Mouse (Mus musculus) midbrain, embryonic 11.5 days (tissue): ENCODE measurements around the gene Adgrb3. TPM values are rescaled to one million over a fixed set of nuclear protein-coding genes. Genes with fewer than 3 reads are reported as not detected.

ENCODE experiments used
- ATAC-seq: fragments of 200-750 bp; cut with Nextera tagmentation; 2 replicates; pipeline ENCODE4 v1.8.0; 2017; ENCODE audit warnings: moderate TSS enrichment, moderate library complexity; ENCODE audit not compliant: low FRiP score
- DNase-seq: peaks from one replicate; pipeline ENCODE4 v3.0.0; 2015; ENCODE audit warnings: low spot score; ENCODE audit errors: missing footprints
- H3K27ac ChIP-seq: fragments of 300-500 bp; sonication (generic); 2 replicates; pipeline ENCODE4 v1.5.1; 2014; ENCODE audit warnings: low read depth, low read length
- H3K27me3 ChIP-seq: fragments of 300-500 bp; sonication (generic); 2 replicates; pipeline ENCODE4 v1.6.1; 2014; ENCODE audit warnings: mild to moderate bottlenecking, low read length, moderate library complexity, mixed read lengths; ENCODE audit not compliant: control insufficient read depth, insufficient read depth
- H3K36me3 ChIP-seq: fragments of 300-500 bp; sonication (generic); 2 replicates; pipeline ENCODE4 v1.6.1; 2014; ENCODE audit warnings: mild to moderate bottlenecking, low read length, moderate library complexity, mixed read lengths; ENCODE audit not compliant: control insufficient read depth, insufficient read depth
- H3K4me1 ChIP-seq: fragments of 300-500 bp; sonication (generic); 2 replicates; pipeline ENCODE4 v1.6.1; 2014; ENCODE audit warnings: low read length; ENCODE audit not compliant: control insufficient read depth, insufficient read depth
- H3K4me2 ChIP-seq: fragments of 300-500 bp; sonication (generic); 2 replicates; pipeline ENCODE4 v1.6.1; 2014; ENCODE audit warnings: mild to moderate bottlenecking, moderate library complexity
- H3K4me3 ChIP-seq: fragments of 300-500 bp; sonication (generic); 2 replicates; pipeline ENCODE4 v1.5.1; 2014; ENCODE audit warnings: low read depth, low read length
- H3K9ac ChIP-seq: fragments of 300-500 bp; sonication (generic); 2 replicates; pipeline ENCODE4 v1.6.1; 2014; ENCODE audit warnings: low read length
- H3K9me3 ChIP-seq: fragments of 300-500 bp; sonication (generic); 2 replicates; pipeline ENCODE4 v1.6.1; 2016; ENCODE audit warnings: low read length; ENCODE audit not compliant: control insufficient read depth
- WGBS: fragments of 180-500 bp; shearing (Covaris S2); extraction: QIAGEN DNeasy Blood & Tissue Kit; methylation state at CpG from one replicate; pipeline ENCODE4 v1.1.7; 2014; 5-methylcytosine and 5-hydroxymethylcytosine counted together
- polyA plus RNA-seq: library from polyadenylated mRNA; unstranded; fragments of >200 nt; fragmentation: Nextera tagmentation; extraction: Ambion mirVana; gene quantifications from 2 replicates; pipeline ENCODE4 v1.2.1, GENCODE M21; 2014

The Adgrb3 gene
- polyA plus RNA-seq, 1 experiment from 2014 or later: 11.5 TPM

- no peak overlapping the region for H3K4me2 ChIP-seq
- no peaks in the 10 kb centered on the region for H3K4me1 ChIP-seq
- H3K9me3 ChIP-seq: no peaks in the 10 kb centered on the region
- no peak overlapping the region for H3K9ac ChIP-seq
- no peaks in the 10 kb centered on the region for H3K27me3 ChIP-seq
- 85% methylated on average over 2 of the region's 2 CpGs for WGBS
- no peak overlapping the region for H3K27ac ChIP-seq
- no peak for ATAC-seq
- no peaks in the 10 kb centered on the region for H3K36me3 ChIP-seq
- no peak overlapping the region for H3K4me3 ChIP-seq
- no peak for DNase-seq
Observed at GRCm38 (mm10) chr1:25768958-25769357, 60.5 kb downstream of the Adgrb3 start.

DNA sequence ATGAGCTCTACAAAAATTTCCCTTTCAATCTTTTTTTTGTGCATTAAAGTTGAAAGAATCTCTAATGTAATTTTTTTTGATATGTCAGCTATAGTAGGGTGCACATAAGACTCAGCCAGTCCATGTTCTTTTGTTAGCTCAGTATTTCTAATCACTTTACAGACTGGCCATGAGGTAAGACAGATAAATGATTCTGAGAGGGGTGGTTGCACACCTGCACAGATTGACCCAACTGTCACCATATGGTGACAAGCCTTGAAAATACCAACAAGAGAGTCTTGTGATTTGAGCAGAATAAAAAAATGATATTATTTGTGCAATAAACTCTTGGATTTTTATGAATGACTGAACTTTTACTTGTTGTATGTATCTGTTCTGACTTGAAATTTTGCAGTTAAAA lies 74.2 kb downstream of the Adgrb3 start:
- H3K4me3 ChIP-seq: no peak overlapping the region
- no peak overlapping the region for H3K9ac ChIP-seq
- no peaks in the 10 kb centered on the region for H3K27me3 ChIP-seq
- H3K4me2 ChIP-seq: no peak overlapping the region
- H3K36me3 ChIP-seq: no peaks in the 10 kb centered on the region
- ATAC-seq (no peak), DNase-seq (no peak)
- H3K4me1 ChIP-seq: no peaks in the 10 kb centered on the region
- H3K27ac ChIP-seq: no peak overlapping the region
- no peaks in the 10 kb centered on the region for H3K9me3 ChIP-seq

DNA sequence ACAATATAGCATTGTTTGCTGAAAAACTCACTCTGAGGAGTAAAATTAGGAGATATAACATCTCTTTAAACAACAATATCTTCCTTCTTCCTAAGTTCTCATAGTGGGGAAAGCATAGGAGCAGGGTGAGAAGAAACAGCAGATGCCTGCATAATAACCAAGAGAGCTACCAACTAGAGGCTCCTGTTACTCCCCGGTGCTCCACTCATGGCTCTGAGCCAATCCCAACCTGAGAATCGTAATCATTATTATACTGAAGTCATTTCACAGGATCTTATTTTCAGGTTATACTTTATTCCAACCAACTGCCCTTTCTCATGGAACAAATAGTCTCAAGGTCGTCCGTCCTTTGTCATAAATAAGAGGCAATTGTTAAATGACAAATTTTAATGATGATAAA lies 75.0 kb downstream of the Adgrb3 start:
- H3K27ac ChIP-seq: no peak overlapping the region
- H3K9me3 ChIP-seq: no peaks in the 10 kb centered on the region
- ATAC-seq (no peak), DNase-seq (no peak)
- H3K9ac ChIP-seq: no peak overlapping the region
- no peak overlapping the region for H3K4me3 ChIP-seq
- H3K36me3 ChIP-seq: no peaks in the 10 kb centered on the region
- no peak overlapping the region for H3K4me2 ChIP-seq
- WGBS: 81% methylated on average over 4 of the region's 4 CpGs
- no peaks in the 10 kb centered on the region for H3K4me1 ChIP-seq
- H3K27me3 ChIP-seq: no peaks in the 10 kb centered on the region

DNA sequence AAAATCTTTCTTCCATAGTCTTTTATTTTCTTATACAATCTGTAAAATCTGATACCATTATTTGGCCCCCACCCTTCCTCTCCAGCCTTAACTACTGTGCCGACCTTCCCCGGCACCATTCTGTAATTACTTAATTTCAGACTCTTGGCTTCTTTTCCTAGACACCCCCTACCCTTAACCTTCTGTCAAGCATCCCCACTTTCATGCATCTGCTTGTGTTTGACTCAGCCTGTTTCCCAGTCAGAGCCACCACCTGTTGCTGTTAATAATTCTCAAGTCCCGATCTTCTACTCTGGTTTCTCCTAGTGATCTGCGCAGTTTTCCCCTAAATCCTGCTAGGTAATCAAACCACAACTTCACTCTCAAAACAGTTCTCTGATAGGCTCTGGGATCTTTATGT lies 83.9 kb downstream of the Adgrb3 start:
- Histone ChIP-seq H3K36me3 (no peaks in the 10 kb centered on the region), H3K27me3 (no peaks in the 10 kb centered on the region), H3K4me1 (no peaks in the 10 kb centered on the region), H3K4me3 (no peak overlapping the region), H3K9me3 (no peaks in the 10 kb centered on the region), H3K9ac (no peak overlapping the region), H3K4me2 (no peak overlapping the region), H3K27ac (no peak overlapping the region)
- 92% methylated on average over 4 of the region's 4 CpGs for WGBS
- DNase-seq (no peak), ATAC-seq (no peak)

GRCm38 (mm10) chr1:25744736-25745135 lies 84.8 kb downstream of the Adgrb3 start:
- H3K27me3 ChIP-seq: no peaks in the 10 kb centered on the region
- H3K9me3 ChIP-seq: no peaks in the 10 kb centered on the region
- H3K9ac ChIP-seq: no peak overlapping the region
- DNase-seq: peak; percentile 6
- H3K4me2 ChIP-seq: no peak overlapping the region
- H3K27ac ChIP-seq: no peak overlapping the region
- H3K4me1 ChIP-seq: no peaks in the 10 kb centered on the region
- no peak overlapping the region for H3K4me3 ChIP-seq
- 87% methylated on average over 6 of the region's 6 CpGs for WGBS
- ATAC-seq: no peak
- no peaks in the 10 kb centered on the region for H3K36me3 ChIP-seq

- Histone ChIP-seq H3K9ac (no peak overlapping the region), H3K4me3 (no peak overlapping the region), H3K27ac (no peak overlapping the region), H3K4me1 (no peaks in the 10 kb centered on the region), H3K27me3 (no peaks in the 10 kb centered on the region), H3K36me3 (no peaks in the 10 kb centered on the region), H3K4me2 (no peak overlapping the region), H3K9me3 (no peaks in the 10 kb centered on the region)
- DNase-seq (no peak), ATAC-seq (no peak)
- WGBS: 90% methylated on average over 5 of the region's 5 CpGs
Observed at GRCm38 (mm10) chr1:25729844-25730243, 99.7 kb downstream of the Adgrb3 start.

DNA sequence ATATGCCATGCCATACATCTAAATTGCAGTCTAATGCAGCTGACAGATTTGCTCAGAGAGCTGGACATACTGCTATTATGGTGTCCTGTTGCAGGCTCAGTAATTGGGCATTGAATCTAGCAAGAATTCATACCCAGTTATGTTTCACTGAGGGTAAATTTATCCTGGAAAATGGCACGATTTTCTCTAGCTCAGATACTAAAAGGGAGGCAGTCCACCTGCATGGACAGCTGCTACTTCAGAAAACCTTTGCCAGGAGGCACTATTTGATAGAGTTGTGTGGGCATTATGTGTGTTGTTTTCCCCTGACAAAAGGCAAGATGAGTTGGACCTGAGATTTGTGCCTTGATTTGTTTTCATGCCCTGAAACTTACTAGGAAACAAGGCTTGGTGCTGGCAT lies 118.0 kb downstream of the Adgrb3 start:
- H3K4me3 ChIP-seq: no peak overlapping the region
- no peak overlapping the region for H3K27ac ChIP-seq
- ATAC-seq (no peak), DNase-seq (peak; percentile 49)
- no peaks in the 10 kb centered on the region for H3K36me3 ChIP-seq
- no peaks in the 10 kb centered on the region for H3K9me3 ChIP-seq
- 59% methylated on average over 1 of the region's 1 CpGs for WGBS
- H3K9ac ChIP-seq: no peak overlapping the region
- no peaks in the 10 kb centered on the region for H3K4me1 ChIP-seq
- H3K4me2 ChIP-seq: no peak overlapping the region
- no peaks in the 10 kb centered on the region for H3K27me3 ChIP-seq

DNA sequence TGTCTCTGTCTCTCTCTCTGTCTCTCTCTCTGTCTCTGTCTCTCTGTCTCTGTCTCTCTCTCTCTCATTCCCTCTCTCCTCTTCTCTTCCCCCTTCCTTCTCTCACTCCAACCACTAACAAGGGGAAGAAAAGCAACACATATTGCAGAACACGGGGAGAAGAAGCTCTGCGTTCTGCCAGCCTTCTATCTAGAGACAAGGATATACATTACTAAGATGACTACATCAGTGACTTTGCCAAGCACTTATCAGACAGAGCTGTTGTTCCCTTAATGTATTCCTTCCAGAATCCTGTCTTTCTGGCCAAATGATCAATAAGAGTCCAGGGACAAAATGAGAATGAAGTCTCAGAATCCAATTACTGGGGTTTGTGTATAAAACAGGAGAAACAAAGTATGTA lies 123.2 kb downstream of the Adgrb3 start:
- Histone ChIP-seq H3K4me1 (no peaks in the 10 kb centered on the region), H3K27me3 (no peaks in the 10 kb centered on the region), H3K4me2 (no peak overlapping the region), H3K9ac (no peak overlapping the region), H3K9me3 (no peaks in the 10 kb centered on the region), H3K27ac (no peak overlapping the region), H3K36me3 (no peaks in the 10 kb centered on the region), H3K4me3 (no peak overlapping the region)
- ATAC-seq: no peak
- 98% methylated on average over 2 of the region's 2 CpGs for WGBS
- DNase-seq: peak; percentile 76

DNA sequence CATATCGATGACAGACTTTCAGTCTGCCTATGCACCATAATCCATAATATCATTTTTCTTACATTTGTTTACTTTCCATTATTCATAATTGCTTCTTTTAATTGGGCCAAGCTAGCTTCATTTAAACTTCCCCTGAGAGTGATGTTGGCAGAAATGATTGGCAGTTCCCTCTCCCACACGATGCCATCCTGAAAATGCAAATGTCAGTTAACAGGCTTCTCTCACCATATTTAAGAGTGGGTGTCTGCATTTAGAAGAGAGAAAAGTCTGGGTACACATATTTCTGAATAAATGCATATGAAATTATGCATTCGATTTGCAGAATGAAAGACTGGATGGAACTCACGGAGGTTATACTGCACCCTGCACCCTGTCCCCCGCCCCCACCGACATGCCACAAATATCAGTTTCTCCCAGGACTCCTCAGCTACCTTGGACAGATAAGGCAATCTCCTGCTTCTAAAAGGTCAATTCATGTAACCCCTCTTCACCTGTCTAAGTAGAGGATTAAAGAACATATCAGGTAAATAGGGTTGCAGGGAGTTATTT lies 130.7 kb downstream of the Adgrb3 start:
- Histone ChIP-seq H3K9me3 (no peaks in the 10 kb centered on the region), H3K4me2 (no peak overlapping the region), H3K27me3 (no peaks in the 10 kb centered on the region), H3K36me3 (no peaks in the 10 kb centered on the region), H3K4me3 (no peak overlapping the region), H3K9ac (no peak overlapping the region), H3K27ac (no peak overlapping the region), H3K4me1 (no peaks in the 10 kb centered on the region)
- DNase-seq (peak; percentile 26), ATAC-seq (no peak)
- 91% methylated on average over 6 of the region's 6 CpGs for WGBS

- Histone ChIP-seq H3K27ac (no peak overlapping the region), H3K4me2 (no peak overlapping the region), H3K27me3 (no peaks in the 10 kb centered on the region), H3K9me3 (no peaks in the 10 kb centered on the region), H3K9ac (no peak overlapping the region), H3K4me1 (no peaks in the 10 kb centered on the region), H3K4me3 (no peak overlapping the region), H3K36me3 (no peaks in the 10 kb centered on the region)
- 96% methylated on average over 4 of the region's 4 CpGs for WGBS
- DNase-seq (peak; percentile 75), ATAC-seq (no peak)
Observed at GRCm38 (mm10) chr1:25697179-25697578, 132.3 kb downstream of the Adgrb3 start.
